Mouse (Mus musculus) erythroblast, embryonic 14.5 days (primary cell): ENCODE data around the gene Trim80. TPM values are rescaled to one million over a fixed set of nuclear protein-coding genes. Genes with fewer than 3 reads are reported as not detected.
A peak's percentile ranks its signal among the peaks of the same experiment; 100 is the strongest.
"Not testable (repeated sequence)": the region's sequence is repeated elsewhere in the genome, so short reads cannot be mapped to it uniquely, and the experiment has no call there.

Source experiments
- H3K27me3 ChIP-seq: 2 replicates; pipeline ENCODE4 v1.6.1; 2012; ENCODE audit warnings: inconsistent platforms; ENCODE audit not compliant: control insufficient read depth
- H3K36me3 ChIP-seq: 2 replicates; pipeline ENCODE4 v1.6.1; 2012; ENCODE audit warnings: mild to moderate bottlenecking, inconsistent platforms; ENCODE audit not compliant: control insufficient read depth
- H3K4me1 ChIP-seq: 2 replicates; pipeline ENCODE4 v1.6.1; 2012; ENCODE audit warnings: inconsistent platforms; ENCODE audit not compliant: control insufficient read depth
- H3K4me3 ChIP-seq: replicated peaks from 2 replicates; pipeline ENCODE3; 2012; ENCODE audit warnings: moderate library complexity, mild to moderate bottlenecking, inconsistent platforms
- H3K9me3 ChIP-seq: 2 replicates; pipeline ENCODE4 v1.6.1; 2012; ENCODE audit warnings: low read length, inconsistent platforms, mixed read lengths; ENCODE audit not compliant: control insufficient read depth
- GATA1 ChIP-seq: IDR thresholded peaks from 2 replicates; pipeline ENCODE4 v1.6.1; 2012; ENCODE audit warnings: low read length, inconsistent platforms, mixed read lengths
- TAL1 ChIP-seq: IDR thresholded peaks from 3 replicates; pipeline ENCODE4 v1.6.1; 2012; ENCODE audit warnings: low read length, inconsistent platforms, mixed read lengths
- polyA plus RNA-seq: library from polyadenylated mRNA; stranded (reverse); fragments of >175 nt; gene quantifications from 2 replicates; pipeline ENCODE4 v1.2.3, GENCODE M21; 2012

The Trim80 gene
- polyA plus RNA-seq, 1 experiment: not detected

DNA sequence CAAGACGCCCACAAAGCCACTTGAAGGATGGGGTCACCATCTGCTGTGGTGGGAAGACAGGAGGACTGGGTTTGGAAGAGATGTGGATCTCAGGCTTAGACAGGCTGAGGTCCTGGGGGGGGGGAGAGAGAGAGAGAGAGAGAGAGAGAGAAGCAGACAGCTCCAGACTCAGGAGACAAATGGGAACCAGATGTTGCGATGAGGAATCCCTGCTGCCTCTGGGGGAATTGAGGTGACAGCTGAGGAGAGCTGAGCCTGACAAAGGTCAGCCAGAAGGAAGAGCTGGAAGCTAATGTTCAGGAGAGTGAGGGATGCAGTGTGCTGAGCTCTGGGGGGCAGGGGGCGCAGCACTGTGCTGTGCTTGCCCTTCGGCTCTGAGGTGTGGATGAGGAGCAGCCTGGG, 26.9 kb downstream of the Trim80 start:
- H3K4me1 ChIP-seq: no peaks in the 10 kb centered on the region
- TF ChIP-seq GATA1 (no peak), TAL1 (no peak)
- H3K27me3 ChIP-seq: 0 out of 2 replicates have a peak, but pooled peaks cover 3% of the 10 kb centered on the region
- no peak overlapping the region for H3K4me3 ChIP-seq
- no peaks in the 10 kb centered on the region for H3K36me3 ChIP-seq
- no peaks in the 10 kb centered on the region for H3K9me3 ChIP-seq

DNA sequence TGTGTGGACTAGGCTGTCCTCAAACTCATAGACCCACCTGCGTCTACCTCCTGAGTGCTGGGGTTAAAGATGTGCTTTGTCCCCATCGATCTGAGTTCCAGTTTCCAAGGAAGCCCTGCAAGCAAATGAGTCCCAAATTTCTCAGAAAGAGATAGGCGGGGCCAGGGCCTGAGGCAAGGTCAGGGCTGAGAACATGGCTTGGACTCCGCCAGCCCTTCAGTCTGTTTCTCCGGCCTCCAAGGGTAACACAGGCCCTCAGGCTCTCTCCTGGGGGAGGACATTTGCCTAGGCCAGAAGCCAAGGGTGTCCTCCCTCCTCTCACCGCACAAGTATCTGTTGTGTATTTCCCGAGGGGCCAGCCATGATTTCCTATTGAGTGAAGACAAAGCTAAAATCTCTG, 31.8 kb downstream of the Trim80 start:
- no peak overlapping the region for H3K4me3 ChIP-seq
- no peak for TF ChIP-seq TAL1
- TF ChIP-seq GATA1: no peak
- H3K36me3 ChIP-seq: no peaks in the 10 kb centered on the region
- H3K4me1 ChIP-seq: peaks cover 41% of the 10 kb centered on the region
- H3K27me3 ChIP-seq: no peaks in the 10 kb centered on the region
- H3K9me3 ChIP-seq: no peaks in the 10 kb centered on the region

GRCm38 (mm10) chr11:115473626-115474275, 33.4 kb downstream of the Trim80 start:
- TF ChIP-seq TAL1 (no peak), GATA1 (no peak)
- no peaks in the 10 kb centered on the region for H3K36me3 ChIP-seq
- H3K27me3 ChIP-seq: no peaks in the 10 kb centered on the region
- peaks cover 45% of the 10 kb centered on the region for H3K4me1 ChIP-seq
- no peaks in the 10 kb centered on the region for H3K9me3 ChIP-seq
- H3K4me3 ChIP-seq: peak overlapping the region; percentile 8

- TF ChIP-seq TAL1 (no peak), GATA1 (no peak)
- H3K9me3 ChIP-seq: no peaks in the 10 kb centered on the region
- peaks cover 50% of the 10 kb centered on the region for H3K4me1 ChIP-seq
- peaks cover 5% of the 10 kb centered on the region for H3K36me3 ChIP-seq
- peak within 1 kb of the TSS; percentile 88 for H3K4me3 ChIP-seq
- no peaks in the 10 kb centered on the region for H3K27me3 ChIP-seq
Measured at GRCm38 (mm10) chr11:115475025-115475757, 34.8 kb downstream of the Trim80 start, which contains the start of gene Armc7. Gene Armc7 (plus strand): TSS chr11:115475667.

DNA sequence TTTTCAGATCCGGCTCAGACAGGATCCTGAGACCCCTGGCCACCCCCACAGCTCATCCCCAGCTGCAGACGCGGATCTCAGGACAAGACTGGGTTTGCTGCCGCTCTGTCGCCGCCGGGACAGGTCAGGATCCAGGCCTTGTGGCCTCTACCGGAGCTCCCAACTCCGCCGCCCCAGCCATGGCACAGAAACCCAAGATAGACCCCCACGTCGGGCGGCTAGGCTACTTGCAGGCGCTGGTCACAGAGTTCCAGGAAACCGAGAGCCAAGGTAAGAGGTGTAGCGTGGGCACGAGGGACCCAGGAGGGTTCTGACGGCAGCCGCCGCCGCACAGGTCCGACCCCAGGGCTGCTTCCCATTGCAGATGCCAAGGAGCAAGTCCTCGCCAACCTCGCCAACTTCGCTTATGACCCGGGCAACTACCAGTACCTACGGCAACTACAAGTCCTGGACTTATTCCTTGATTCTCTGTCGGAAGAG, 35.5 kb downstream of the Trim80 start:
- Histone ChIP-seq H3K4me1 (peaks cover 50% of the 10 kb centered on the region), H3K36me3 (peaks cover 7% of the 10 kb centered on the region), H3K27me3 (no peaks in the 10 kb centered on the region), H3K9me3 (no peaks in the 10 kb centered on the region), H3K4me3 (peak overlapping the region; percentile 88)
- TF ChIP-seq TAL1 (no peak), GATA1 (no peak)

- Histone ChIP-seq H3K4me1 (peaks cover 50% of the 10 kb centered on the region), H3K4me3 (peak overlapping the region; percentile 88)
- H3K36me3 ChIP-seq, H3K27me3 ChIP-seq, H3K9me3 ChIP-seq: not testable (repeated sequence)
Measured at GRCm38 (mm10) chr11:115476630-115477029, 36.3 kb downstream of the Trim80 start.

- H3K4me3 ChIP-seq, H3K9me3 ChIP-seq, H3K27me3 ChIP-seq, H3K36me3 ChIP-seq: not testable (repeated sequence)
- H3K4me1 ChIP-seq: peaks cover 50% of the 10 kb centered on the region
Measured at GRCm38 (mm10) chr11:115477388-115477787, 37.0 kb downstream of the Trim80 start.

DNA sequence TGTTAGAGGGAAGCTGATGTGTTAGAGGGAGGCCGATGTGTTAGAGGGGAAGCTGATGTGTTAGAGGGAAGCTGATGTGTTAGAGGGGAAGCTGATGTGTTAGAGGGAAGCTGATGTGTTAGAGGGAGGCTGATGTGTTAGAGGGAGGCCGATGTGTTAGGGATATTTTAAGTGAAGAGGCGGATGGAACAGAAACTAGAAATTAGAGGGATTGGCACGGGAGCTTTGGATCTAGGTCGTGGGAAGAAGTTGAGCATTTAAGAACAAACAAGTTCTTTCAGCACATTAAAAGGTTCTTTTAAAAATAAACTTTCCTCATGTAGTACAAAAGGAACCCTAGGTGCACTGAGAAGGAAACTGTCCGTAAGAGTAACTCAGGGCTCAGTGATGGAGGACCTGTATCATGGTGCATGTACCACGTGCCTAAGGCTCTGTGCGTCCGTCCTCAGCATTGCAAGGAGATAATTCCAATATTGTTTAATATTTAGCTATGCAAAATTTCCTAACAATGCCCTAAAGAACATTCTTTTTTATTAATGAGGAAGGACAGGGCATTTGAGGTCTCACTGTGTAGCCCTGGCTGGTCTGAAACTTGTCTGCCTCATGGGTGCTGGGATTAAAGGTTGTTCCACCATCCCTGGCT, 38.1 kb downstream of the Trim80 start:
- Histone ChIP-seq H3K9me3 (no peaks in the 10 kb centered on the region), H3K4me1 (peaks cover 46% of the 10 kb centered on the region), H3K4me3 (no peak overlapping the region), H3K36me3 (peaks cover 7% of the 10 kb centered on the region), H3K27me3 (no peaks in the 10 kb centered on the region)
- TF ChIP-seq GATA1: no peak
- no peak for TF ChIP-seq TAL1

GRCm38 (mm10) chr11:115481553-115482259, 41.4 kb downstream of the Trim80 start:
- Histone ChIP-seq H3K27me3 (no peaks in the 10 kb centered on the region), H3K36me3 (peaks cover 14% of the 10 kb centered on the region), H3K9me3 (no peaks in the 10 kb centered on the region), H3K4me3 (no peak overlapping the region), H3K4me1 (peaks cover 15% of the 10 kb centered on the region)
- no peak for TF ChIP-seq TAL1
- no peak for TF ChIP-seq GATA1
